Mouse (Mus musculus) forebrain, embryonic 13.5 days (tissue): Measurements from ENCODE around the gene Gm11213. TPM values are rescaled to one million over a fixed set of nuclear protein-coding genes. Genes with fewer than 3 reads are reported as not detected.

Source experiments
- ATAC-seq: fragments of 200-750 bp; cut with Nextera tagmentation; 2 replicates; pipeline ENCODE4 v1.8.0; 2017
- H3K27ac ChIP-seq: fragments of 300-500 bp; sonication (generic); 2 replicates; pipeline ENCODE4 v1.5.1; 2015; ENCODE audit warnings: inconsistent platforms, mild to moderate bottlenecking, moderate library complexity
- H3K27me3 ChIP-seq: fragments of 300-500 bp; sonication (generic); 2 replicates; pipeline ENCODE4 v1.6.1; 2015; ENCODE audit warnings: mild to moderate bottlenecking, inconsistent platforms
- H3K36me3 ChIP-seq: fragments of 300-500 bp; sonication (generic); 2 replicates; pipeline ENCODE4 v1.6.1; 2015; ENCODE audit warnings: mild to moderate bottlenecking, inconsistent platforms; ENCODE audit not compliant: poor library complexity, severe bottlenecking
- H3K4me1 ChIP-seq: fragments of 300-500 bp; sonication (generic); 2 replicates; pipeline ENCODE4 v1.6.1; 2015; ENCODE audit warnings: inconsistent platforms
- H3K4me2 ChIP-seq: fragments of 300-500 bp; sonication (generic); 2 replicates; pipeline ENCODE4 v1.6.1; 2015; ENCODE audit warnings: inconsistent platforms, mild to moderate bottlenecking, moderate library complexity
- H3K4me3 ChIP-seq: fragments of 300-500 bp; sonication (generic); 2 replicates; pipeline ENCODE4 v1.5.1; 2015; ENCODE audit warnings: mild to moderate bottlenecking, inconsistent platforms
- H3K9ac ChIP-seq: fragments of 300-500 bp; sonication (generic); 2 replicates; pipeline ENCODE4 v1.6.1; 2015; ENCODE audit warnings: mild to moderate bottlenecking, inconsistent platforms
- H3K9me3 ChIP-seq: fragments of 300-500 bp; sonication (generic); replicated peaks from 2 replicates; pipeline ENCODE4 v1.6.1; 2016; ENCODE audit warnings: inconsistent platforms
- WGBS: fragments of 180-500 bp; shearing (Covaris S2); methylation state at CpG from one replicate; pipeline ENCODE4 v1.1.7; 2015; 5-methylcytosine and 5-hydroxymethylcytosine counted together
- polyA plus RNA-seq: library from polyadenylated mRNA; unstranded; fragments of >200 nt; fragmentation: Nextera tagmentation; extraction: Ambion mirVana; gene quantifications from 2 replicates; pipeline ENCODE4 v1.2.1, GENCODE M21; 2015

Gm11213 gene
- polyA plus RNA-seq, 1 experiment from 2014 or later: not detected

DNA sequence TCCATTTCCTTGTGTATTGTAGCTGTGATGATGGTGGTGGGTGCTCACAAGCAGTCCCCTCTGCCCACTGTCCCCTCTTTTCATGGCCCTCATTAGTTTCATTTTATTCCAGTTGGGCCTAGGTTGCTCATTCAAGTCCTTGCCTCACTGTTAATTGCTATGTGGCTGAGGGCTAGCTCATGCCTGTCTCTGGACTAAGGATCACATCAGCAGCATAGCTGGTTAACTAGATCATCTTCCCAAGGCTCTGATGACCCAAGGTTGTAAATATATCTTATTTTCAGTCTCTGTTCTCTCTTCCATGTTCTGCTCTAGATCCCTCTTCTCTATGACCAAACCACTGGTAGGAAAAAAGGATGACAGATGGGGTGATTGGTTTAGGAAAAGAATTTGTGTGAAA, 3.8 kb downstream of the Gm11213 start:
- Histone ChIP-seq H3K36me3 (no peaks in the 10 kb centered on the region), H3K27ac (no peak overlapping the region), H3K4me1 (no peaks in the 10 kb centered on the region), H3K4me3 (no peak overlapping the region), H3K4me2 (no peak overlapping the region), H3K27me3 (no peaks in the 10 kb centered on the region), H3K9ac (no peak overlapping the region), H3K9me3 (no peaks in the 10 kb centered on the region)
- no peak for ATAC-seq

DNA sequence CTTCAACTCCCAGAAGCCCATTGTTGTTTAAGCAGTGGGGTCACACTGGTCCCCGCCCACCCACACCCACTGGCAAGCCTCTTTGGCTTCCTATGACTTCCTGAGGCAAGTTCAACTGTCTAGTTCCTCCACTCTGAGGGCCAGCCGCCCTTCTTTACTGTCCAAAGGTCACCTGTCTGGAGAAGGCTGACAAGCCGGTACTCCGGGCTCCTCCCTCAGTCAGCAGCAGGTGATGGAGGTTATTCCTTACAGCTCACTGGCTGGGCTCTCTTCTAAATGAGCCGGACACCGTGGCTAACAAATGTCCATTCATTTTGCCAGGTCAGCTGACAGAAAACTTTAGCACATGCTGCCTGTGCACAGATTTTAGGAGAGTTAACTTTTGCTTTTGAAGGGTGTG, 4.3 kb downstream of the Gm11213 start:
- no peak overlapping the region for H3K27ac ChIP-seq
- no peaks in the 10 kb centered on the region for H3K36me3 ChIP-seq
- ATAC-seq: no peak
- H3K4me1 ChIP-seq: no peaks in the 10 kb centered on the region
- no peaks in the 10 kb centered on the region for H3K9me3 ChIP-seq
- no peaks in the 10 kb centered on the region for H3K27me3 ChIP-seq
- H3K4me2 ChIP-seq: no peak overlapping the region
- no peak overlapping the region for H3K9ac ChIP-seq
- no peak overlapping the region for H3K4me3 ChIP-seq
- 87% methylated on average over 6 of the region's 6 CpGs for WGBS

GRCm38 (mm10) chr4:63596010-63596409, 9.1 kb downstream of the Gm11213 start:
- Histone ChIP-seq H3K9ac (no peak overlapping the region), H3K9me3 (no peaks in the 10 kb centered on the region), H3K4me1 (no peaks in the 10 kb centered on the region), H3K4me2 (no peak overlapping the region), H3K27me3 (no peaks in the 10 kb centered on the region), H3K27ac (no peak overlapping the region), H3K4me3 (no peak overlapping the region), H3K36me3 (no peaks in the 10 kb centered on the region)
- 92% methylated on average over 4 of the region's 4 CpGs for WGBS
- no peak for ATAC-seq

- 80% methylated on average over 10 of the region's 10 CpGs for WGBS
These were observed 9.8 kb downstream of the Gm11213 start for GRCm38 (mm10) chr4:63595259-63595658.

DNA sequence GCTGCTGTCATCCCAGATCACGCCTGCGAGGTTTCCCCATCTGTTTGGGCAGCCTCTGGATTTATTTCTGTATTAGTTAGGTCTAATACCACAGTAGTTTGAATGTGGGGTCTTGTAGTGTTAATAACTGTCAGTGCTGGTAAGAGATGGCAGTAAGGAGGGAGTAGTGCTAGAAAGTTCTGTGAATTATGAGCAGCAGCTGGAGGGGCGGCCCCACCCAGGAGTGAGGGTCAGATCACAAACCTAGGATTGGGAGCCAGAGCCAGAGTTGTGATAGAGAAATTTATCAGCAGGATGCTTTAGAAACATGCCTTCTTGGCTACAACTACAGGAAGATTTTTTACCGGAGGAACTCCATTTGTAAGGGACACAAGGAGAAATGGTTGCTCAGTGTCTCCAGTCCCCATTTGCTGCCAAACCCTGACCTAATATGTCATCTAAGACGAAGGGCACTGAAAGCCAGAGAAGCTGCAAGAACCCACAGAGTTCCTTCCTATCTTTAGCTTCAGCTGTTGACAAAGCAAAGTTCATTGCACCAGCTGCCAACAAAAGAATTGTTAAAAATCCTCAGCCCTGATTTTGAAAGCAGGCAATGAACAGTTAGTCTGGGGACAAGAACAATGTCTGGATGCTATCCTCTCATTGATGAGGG, 10.5 kb downstream of the Gm11213 start:
- Histone ChIP-seq H3K4me1 (no peaks in the 10 kb centered on the region), H3K9ac (no peak overlapping the region), H3K9me3 (no peaks in the 10 kb centered on the region), H3K27ac (no peak overlapping the region), H3K36me3 (no peaks in the 10 kb centered on the region), H3K4me2 (no peak overlapping the region), H3K4me3 (no peak overlapping the region), H3K27me3 (no peaks in the 10 kb centered on the region)
- WGBS: 79% methylated on average over 5 of the region's 5 CpGs
- ATAC-seq: no peak

More at GRCm38 (mm10) chr4:63595259-63595658, 9.8 kb downstream of the Gm11213 start:
- ATAC-seq: no peak
- Histone ChIP-seq H3K36me3 (no peaks in the 10 kb centered on the region), H3K9me3 (no peaks in the 10 kb centered on the region), H3K4me2 (no peak overlapping the region), H3K4me3 (no peak overlapping the region), H3K27ac (no peak overlapping the region), H3K27me3 (no peaks in the 10 kb centered on the region), H3K4me1 (no peaks in the 10 kb centered on the region), H3K9ac (no peak overlapping the region)

GRCm38 (mm10) chr4:63590538-63590937, 14.5 kb downstream of the Gm11213 start:
- WGBS: 90% methylated on average over 4 of the region's 4 CpGs
- Histone ChIP-seq H3K4me3 (no peak overlapping the region), H3K9ac (no peak overlapping the region), H3K27ac (no peak overlapping the region), H3K4me1 (no peaks in the 10 kb centered on the region), H3K27me3 (no peaks in the 10 kb centered on the region), H3K9me3 (no peaks in the 10 kb centered on the region), H3K36me3 (no peaks in the 10 kb centered on the region), H3K4me2 (no peak overlapping the region)
- no peak for ATAC-seq

DNA sequence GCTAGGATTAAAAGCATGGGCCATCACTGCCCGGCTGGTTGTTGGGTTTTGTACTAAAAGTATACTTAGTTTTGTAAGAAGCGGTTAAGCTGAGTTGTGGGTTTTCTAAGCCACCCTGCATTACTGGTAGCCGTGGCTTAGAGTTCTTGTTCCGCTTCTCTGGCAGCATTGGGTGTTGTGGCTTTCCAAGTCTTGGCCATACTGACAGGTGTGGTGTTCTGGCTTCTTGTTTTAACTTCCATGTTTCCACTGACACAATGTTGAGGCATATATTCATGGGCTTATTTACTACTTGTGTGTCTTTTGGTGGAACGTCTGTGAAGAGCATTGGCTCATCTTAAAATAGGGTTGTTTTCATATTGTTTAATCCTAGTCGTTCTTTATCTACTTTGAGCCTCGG, 15.1 kb downstream of the Gm11213 start:
- ATAC-seq: no peak
- Histone ChIP-seq H3K27ac (no peak overlapping the region), H3K4me1 (no peaks in the 10 kb centered on the region), H3K9ac (no peak overlapping the region), H3K9me3 (no peaks in the 10 kb centered on the region), H3K27me3 (no peaks in the 10 kb centered on the region), H3K4me2 (no peak overlapping the region), H3K36me3 (no peaks in the 10 kb centered on the region), H3K4me3 (no peak overlapping the region)
- WGBS: 88% methylated on average over 7 of the region's 7 CpGs

DNA sequence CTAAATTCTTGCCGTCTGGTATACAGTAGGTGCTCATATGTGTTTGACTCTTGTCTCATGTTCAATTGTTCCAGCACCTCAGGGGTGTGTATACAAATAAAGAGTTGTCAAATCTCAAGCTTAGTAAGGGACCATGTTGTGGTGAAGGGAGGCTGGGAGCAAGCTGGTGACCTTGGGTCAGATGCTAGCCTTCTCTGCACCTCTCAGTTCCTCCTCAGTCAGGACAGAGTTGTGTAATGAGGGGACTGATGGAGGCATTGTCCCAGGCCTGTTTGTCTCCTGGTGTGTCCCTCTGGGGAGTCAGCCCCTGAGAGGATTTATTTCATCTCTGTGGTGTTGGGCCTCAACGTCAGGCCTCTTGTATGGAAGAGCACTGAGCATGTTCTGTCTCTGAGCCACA, 18.8 kb downstream of the Gm11213 start:
- no peaks in the 10 kb centered on the region for H3K27me3 ChIP-seq

GRCm38 (mm10) chr4:63585216-63585615, 19.8 kb downstream of the Gm11213 start:
- no peak overlapping the region for H3K27ac ChIP-seq
- H3K4me1 ChIP-seq: peaks cover 2% of the 10 kb centered on the region
- H3K4me3 ChIP-seq: no peak overlapping the region
- H3K9ac ChIP-seq: no peak overlapping the region
- ATAC-seq: no peak
- no peaks in the 10 kb centered on the region for H3K36me3 ChIP-seq
- H3K9me3 ChIP-seq: no peaks in the 10 kb centered on the region
- WGBS: 80% methylated on average over 10 of the region's 10 CpGs
- no peak overlapping the region for H3K4me2 ChIP-seq
- H3K27me3 ChIP-seq: no peaks in the 10 kb centered on the region

More for the DNA sequence above, 18.8 kb downstream of the Gm11213 start:
- H3K9me3 ChIP-seq: no peaks in the 10 kb centered on the region
- no peak overlapping the region for H3K4me3 ChIP-seq
- H3K36me3 ChIP-seq: no peaks in the 10 kb centered on the region
- ATAC-seq: no peak
- H3K4me1 ChIP-seq: no peaks in the 10 kb centered on the region
- no peak overlapping the region for H3K27ac ChIP-seq
- H3K4me2 ChIP-seq: no peak overlapping the region
- no peak overlapping the region for H3K9ac ChIP-seq
- WGBS: 78% methylated on average over 2 of the region's 2 CpGs

DNA sequence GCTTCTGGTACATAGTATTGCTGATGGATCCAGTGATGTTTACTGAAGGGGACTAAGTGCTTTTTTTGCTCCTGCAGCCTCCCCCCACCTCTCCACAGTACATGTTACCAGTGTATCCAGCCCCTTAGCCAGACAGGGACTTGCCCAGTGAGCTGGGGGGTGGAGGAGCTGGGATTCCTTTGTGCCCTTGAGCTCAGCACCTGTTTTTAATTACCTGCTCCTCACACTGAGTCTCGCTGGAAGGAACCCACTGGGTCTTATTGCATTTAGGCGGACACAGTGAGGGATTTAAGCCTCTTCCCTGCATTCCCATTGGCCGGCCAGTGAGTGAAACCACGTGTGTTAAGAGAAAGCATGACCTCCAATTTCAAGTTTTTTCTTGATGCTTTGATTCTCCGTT, 22.5 kb downstream of the Gm11213 start:
- H3K27me3 ChIP-seq: no peaks in the 10 kb centered on the region
- H3K4me3 ChIP-seq: no peak overlapping the region
- 0 out of 2 replicates have a peak, but pooled peaks cover 2% of the 10 kb centered on the region for H3K36me3 ChIP-seq
- no peak overlapping the region for H3K4me2 ChIP-seq
- peaks cover 8% of the 10 kb centered on the region for H3K4me1 ChIP-seq
- no peak overlapping the region for H3K9ac ChIP-seq
- 62% methylated on average over 5 of the region's 5 CpGs for WGBS
- H3K27ac ChIP-seq: no peak overlapping the region
- peaks cover 5% of the 10 kb centered on the region; the same call in 1 of the 2 replicates for H3K9me3 ChIP-seq
- ATAC-seq: no peak

DNA sequence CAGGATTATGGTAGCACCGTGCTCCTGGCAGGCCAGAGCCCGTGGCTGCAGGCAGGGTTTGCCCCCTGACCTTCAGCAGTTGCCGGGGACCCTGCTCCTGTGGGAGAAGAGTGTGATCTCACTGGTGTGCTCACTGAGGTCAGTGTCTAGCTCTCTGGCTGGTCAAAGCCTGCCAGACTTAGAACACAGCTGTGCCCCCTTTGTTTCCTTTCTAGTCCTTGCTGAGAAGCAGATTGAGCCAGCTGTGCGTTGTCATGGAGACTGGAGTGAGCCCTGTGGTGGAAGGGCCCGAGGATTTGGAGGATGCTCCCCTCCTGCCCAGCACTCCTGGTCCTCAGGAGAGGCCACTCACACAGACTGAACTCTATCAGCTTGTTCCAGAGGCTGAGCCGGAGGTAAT, 25.0 kb downstream of the Gm11213 start:
- Histone ChIP-seq H3K9ac (no peak overlapping the region), H3K4me2 (no peak overlapping the region), H3K9me3 (peaks cover 8% of the 10 kb centered on the region; the same call in 1 of the 2 replicates), H3K4me3 (no peak overlapping the region), H3K27me3 (no peaks in the 10 kb centered on the region), H3K36me3 (0 out of 2 replicates have a peak, but pooled peaks cover 5% of the 10 kb centered on the region), H3K4me1 (peaks cover 8% of the 10 kb centered on the region), H3K27ac (no peak overlapping the region)
- peak; percentile 76 for ATAC-seq
- 22% methylated on average over 6 of the region's 6 CpGs for WGBS

GRCm38 (mm10) chr4:63579649-63580048, 25.4 kb downstream of the Gm11213 start:
- WGBS: 80% methylated on average over 14 of the region's 14 CpGs
- ATAC-seq: no peak
- Histone ChIP-seq H3K9ac (no peak overlapping the region), H3K27me3 (no peaks in the 10 kb centered on the region), H3K27ac (no peak overlapping the region), H3K4me3 (no peak overlapping the region), H3K4me2 (no peak overlapping the region), H3K4me1 (peaks cover 8% of the 10 kb centered on the region), H3K9me3 (peaks cover 8% of the 10 kb centered on the region; the same call in 1 of the 2 replicates), H3K36me3 (0 out of 2 replicates have a peak, but pooled peaks cover 5% of the 10 kb centered on the region)

- H3K4me3 ChIP-seq: no peak overlapping the region
- no peak for ATAC-seq
- H3K4me1 ChIP-seq: peaks cover 10% of the 10 kb centered on the region
- H3K27me3 ChIP-seq: no peaks in the 10 kb centered on the region
- H3K9ac ChIP-seq: no peak overlapping the region
- no peak overlapping the region for H3K4me2 ChIP-seq
- 0 out of 2 replicates have a peak, but pooled peaks cover 3% of the 10 kb centered on the region for H3K36me3 ChIP-seq
- no peak overlapping the region for H3K27ac ChIP-seq
- peaks cover 4% of the 10 kb centered on the region; the same call in 1 of the 2 replicates for H3K9me3 ChIP-seq
- WGBS: 88% methylated on average over 5 of the region's 5 CpGs
These were observed 32.4 kb downstream of the Gm11213 start for GRCm38 (mm10) chr4:63572621-63573020.
